Mouse (Mus musculus): ENCODE measurements around the gene Rsu1. TPM values are rescaled to one million over a fixed set of nuclear protein-coding genes. Genes with fewer than 3 reads are reported as not detected.

Rsu1 gene
- total RNA-seq, 2 experiments from 2014 or later = 131 to 188 TPM

DNA sequence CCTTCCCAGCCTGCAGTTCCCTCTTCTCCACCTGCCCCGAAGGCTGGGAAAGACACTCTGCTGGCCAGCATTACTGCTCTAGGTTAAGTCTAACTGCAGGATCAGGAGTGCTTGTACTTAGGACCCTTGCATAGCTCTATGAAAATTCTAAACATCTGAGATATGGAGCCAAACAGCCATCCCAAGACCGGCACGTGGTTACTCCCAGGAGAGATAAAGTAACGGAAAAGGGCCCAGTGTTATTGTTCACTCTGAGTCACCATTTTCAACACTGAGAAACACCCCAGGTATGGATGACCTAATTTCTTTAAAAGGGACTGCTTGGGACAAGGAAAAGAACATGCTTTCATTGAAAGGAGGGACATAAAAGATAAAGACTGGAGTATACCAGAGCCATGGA lies 45.2 kb downstream of the Rsu1 start:
- no peak for ATAC-seq (ENCODE audit: poor library complexity, severe bottlenecking)

DNA sequence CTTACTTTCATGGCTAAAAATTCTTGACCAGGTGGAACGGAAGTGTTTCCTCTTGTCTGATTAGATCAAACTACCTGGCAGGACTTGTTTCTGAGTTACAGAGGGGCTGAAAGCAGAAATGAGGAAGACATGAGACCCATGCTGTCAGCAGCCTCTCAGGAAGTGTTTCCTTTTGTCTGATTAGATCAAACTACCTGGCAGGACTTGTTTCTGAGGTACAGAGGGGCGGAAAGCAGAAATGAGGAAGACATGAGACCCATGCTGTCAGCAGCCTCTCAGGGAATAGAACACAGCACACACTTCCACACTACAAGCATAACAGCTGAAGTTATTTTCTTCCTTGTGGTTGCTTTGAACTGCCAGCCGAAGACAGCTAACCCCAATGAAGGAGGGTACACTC lies 46.7 kb downstream of the Rsu1 start:
- ATAC-seq (ENCODE audit: poor library complexity, severe bottlenecking) = peak; percentile 62

DNA sequence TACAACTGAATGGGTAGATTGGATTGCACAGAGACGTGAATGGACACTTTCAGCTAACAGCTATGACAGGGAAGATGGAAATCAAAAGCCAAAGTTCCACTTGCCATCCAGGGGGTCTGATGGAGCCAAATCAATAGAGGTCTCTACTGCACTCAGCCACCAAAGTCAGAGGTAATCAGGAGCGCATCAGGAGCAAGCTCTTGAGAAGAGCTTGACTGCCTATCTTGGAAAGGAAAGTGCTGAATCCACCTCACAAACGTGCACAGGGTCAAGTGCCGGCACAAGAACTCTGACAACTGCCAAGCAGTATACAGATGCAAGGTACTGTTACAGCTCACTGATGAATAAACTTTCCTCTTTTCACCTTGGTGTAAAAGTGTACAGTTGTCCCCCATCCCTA lies 47.8 kb downstream of the Rsu1 start:
- no peak for ATAC-seq (ENCODE audit: poor library complexity, severe bottlenecking)

DNA sequence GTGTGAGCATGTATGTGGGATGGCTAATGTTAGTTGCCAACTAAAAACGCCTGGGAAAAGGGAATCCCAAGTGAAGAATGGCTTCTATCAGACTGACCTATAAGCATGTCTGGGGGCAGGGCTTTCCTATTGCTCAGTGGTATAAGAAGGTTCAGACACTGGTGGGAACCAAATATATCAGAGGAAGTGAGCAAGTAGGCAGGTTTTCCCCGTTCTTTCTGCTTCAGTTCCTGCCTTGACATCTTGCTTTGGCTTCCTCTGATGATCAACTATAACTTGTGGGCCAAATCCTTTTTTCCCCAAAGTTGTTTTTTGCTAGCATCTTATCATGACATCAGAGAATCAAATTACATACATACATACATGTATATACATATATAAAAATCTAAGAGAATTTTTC lies 51.1 kb downstream of the Rsu1 start:
- ATAC-seq (ENCODE audit: poor library complexity, severe bottlenecking) = no peak

DNA sequence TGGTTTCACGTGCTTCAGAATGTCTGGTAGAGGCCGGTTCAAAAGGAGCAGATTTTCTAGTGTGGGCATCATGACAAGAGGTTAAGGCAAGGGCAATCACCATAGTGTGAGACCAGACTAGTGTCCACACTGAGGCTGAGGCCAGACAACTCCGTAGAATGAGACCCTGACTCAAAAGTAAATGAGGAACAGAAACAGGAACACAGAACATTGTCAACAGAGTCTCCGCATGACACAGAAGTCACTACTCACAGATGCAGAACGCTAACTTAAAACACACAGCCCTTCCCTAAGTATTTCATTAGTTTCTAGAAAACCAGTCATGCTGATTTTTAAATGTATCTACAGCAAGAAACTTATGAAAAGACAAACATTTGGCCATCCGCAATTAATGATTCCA lies 53.1 kb downstream of the Rsu1 start:
- ATAC-seq (ENCODE audit: poor library complexity, severe bottlenecking) = no peak

DNA sequence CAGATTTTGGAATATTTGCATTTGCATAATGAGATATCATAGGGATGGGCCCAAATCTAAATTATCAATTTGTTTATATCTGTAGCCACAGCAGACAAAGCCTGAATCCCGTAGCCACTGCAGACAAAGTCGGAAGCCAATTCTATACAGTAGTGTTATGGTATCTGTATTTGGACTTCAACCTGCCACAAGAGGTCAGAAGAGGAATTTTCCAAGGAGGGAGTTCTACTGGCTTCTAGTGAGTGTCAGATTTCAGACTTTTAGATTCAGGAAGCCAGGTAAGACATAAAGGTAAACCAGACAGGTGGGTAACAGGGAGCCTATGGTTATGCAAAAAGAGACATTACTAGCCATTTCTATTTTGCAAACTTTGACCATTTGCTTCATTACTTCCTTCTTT lies 64.4 kb downstream of the Rsu1 start:
- no peak for ATAC-seq (ENCODE audit: poor library complexity, severe bottlenecking)

DNA sequence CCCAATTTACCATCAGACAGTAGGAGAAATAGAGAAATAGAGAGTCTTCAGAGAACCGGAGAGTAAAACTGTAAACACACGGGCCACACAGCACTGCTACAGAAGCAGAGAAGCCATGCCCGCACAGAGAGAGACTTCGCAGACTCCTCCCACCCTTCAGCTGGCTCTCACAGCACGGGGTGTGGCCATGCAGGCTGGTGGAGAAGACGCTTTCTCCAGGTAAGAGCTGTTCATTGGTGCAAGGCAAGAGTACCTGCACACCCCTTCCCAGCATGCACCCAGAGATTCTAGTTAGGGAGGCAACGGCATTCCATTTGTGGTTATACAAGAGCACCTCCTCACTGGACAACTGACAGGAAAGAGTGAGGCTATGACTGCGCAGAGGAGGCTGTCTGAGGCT lies 64.8 kb downstream of the Rsu1 start:
- ATAC-seq (ENCODE audit: poor library complexity, severe bottlenecking) = no peak

DNA sequence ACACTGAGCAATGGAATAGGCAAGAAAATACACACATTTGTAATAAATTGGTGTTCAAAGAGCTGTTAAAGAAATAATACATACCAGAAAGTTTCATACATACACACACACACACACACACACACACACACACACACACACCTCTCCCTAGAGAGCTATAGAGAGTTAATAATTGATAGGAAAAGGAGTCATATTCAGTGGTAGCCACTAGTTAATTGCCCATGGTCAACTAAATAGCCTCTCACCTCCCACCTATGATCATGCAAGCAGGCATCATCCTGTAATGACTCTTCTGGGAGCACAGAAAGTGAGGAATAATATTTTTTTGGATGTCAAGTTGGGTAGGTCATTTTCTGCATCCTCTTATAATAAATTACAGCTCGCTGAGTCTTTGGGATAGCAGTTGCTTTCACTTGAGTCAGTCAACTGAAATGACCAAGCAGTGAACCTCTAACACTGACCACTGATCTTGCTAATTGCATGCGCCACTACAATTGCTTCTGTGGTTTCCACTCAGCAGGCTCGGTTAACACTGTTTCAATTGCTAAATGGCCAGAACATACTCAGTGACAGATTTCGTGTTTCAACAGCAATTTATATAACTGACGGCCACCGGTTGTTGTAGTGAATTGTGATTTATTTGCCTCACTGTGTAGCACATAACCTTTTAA lies 68.3 kb downstream of the Rsu1 start:
- ATAC-seq (ENCODE audit: poor library complexity, severe bottlenecking) = no peak

DNA sequence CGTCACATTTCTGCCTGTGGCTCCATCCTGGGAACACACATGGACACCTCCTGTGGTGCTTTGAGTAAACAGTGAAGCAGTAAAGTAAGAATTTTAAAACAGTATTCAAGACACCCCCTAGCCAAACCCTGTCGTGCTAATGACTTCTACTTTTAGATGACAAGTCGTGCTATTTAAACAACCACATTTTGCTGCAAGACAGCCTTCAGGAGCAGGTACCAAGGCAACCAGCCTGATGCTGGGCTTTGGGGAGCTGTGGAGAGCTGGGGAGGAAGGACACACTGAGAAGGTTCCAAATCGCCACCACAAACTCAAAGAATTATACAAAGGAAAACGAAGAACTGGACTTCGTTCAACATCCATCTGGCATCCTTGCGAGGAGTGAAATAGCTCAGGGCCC lies 71.5 kb downstream of the Rsu1 start:
- ATAC-seq (ENCODE audit: poor library complexity, severe bottlenecking) = no peak

DNA sequence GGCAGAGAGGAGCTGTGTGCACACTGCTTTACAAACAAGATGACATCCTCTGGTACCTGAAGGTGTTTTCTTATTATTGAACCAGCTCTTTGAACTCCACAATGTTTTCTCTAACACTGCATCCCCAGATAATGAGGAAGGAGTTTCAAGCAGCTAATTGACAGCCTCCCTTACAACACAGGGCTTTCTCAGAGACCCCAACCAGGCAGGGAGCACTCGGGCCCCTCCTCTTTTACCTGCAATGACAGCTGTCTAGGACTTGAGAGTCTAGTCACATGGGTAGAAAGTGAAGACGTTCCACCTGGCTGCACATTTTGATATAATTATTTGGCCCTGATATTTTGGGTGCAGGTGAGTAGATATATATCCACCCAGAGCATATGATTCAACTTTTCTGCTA lies 72.2 kb downstream of the Rsu1 start:
- ATAC-seq (ENCODE audit: poor library complexity, severe bottlenecking) = no peak

DNA sequence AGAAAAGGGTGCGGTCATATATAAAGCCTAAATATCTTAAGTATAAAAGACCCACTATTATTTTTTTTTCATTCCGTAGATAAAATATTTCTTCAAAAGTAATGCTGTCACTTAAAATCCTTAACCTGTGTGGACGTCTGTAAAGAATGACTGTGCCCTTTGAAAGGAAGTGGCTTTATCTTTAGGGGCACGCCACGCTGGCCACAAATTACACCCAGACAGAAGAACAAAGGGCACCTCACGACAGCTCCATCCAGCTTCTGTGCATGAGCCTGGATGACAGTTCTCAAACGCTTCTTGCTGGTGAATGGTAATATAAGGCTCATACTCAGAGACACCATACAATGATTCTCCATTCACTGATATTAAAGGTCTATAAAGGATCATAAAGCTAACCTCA lies 75.7 kb downstream of the Rsu1 start:
- ATAC-seq (ENCODE audit: poor library complexity, severe bottlenecking) = peak; percentile 54

DNA sequence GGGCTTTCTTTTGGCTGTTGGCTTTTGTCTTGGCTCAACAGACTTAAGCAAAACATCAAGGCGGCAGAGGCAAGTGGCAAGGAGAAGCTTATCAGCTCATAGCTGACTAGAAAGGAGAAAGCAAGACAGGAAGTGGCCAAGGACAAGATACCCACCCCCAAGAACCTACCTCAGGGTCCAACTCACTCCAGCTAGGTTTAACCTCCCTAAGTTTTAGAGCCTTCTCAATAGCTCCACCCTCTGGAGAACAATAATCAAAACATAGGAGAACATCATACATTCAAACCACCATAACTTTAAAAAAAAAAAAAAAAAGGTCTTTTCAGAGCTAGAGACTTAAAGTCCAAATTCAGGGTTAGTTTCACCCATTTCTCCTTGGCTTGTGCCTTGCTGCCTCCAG lies 79.1 kb downstream of the Rsu1 start:
- no peak for ATAC-seq (ENCODE audit: poor library complexity, severe bottlenecking)

DNA sequence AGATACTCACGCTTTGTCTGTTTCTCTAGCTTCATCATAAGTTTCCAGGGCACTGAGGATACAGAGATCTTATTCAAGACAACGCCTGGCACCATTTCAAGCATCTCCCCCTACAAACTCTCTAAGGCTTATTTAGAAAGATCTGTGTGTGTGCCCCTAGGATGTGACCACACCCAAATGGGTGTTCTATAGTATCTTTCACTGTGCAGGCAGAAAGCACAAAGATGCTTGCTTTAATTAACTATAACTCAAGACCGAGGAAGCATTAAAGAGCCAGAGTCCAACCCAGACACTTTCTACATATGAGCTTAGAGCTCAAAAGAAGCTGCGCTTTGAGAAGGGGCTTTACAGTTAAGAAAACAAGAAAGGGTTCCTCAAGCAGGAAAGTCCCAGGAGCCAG lies 80.4 kb downstream of the Rsu1 start:
- no peak for ATAC-seq (ENCODE audit: poor library complexity, severe bottlenecking)

DNA sequence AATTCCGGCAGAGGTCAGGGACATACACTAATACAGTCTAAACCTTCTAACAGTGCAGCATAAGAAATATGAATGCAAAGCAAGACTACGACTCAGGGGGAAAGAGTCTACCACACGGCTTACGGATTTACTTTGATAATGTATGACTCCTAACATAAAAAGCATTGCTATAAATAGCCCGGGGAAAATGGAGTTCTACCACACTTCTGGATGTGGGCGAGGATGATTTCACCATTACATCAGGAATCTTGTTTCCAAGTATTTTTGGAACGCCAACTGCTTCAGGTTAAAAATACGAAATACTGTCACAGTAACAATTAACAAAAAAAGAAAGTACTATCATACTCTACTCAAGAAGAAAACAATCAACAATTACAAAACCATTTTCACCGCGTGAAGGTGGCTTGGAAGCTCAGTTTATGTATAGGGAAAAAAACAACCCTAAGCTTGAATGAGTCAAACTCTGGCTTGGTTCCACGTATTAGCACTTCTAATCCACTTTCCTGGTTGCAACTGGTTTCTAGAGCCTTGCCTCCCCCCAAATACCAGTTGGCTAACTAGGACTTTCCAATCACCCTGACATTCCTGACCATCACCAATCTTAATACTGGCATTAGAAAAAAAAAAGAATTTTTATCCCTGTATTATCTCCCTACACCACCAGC lies 82.3 kb downstream of the Rsu1 start:
- ATAC-seq (ENCODE audit: poor library complexity, severe bottlenecking) = no peak

DNA sequence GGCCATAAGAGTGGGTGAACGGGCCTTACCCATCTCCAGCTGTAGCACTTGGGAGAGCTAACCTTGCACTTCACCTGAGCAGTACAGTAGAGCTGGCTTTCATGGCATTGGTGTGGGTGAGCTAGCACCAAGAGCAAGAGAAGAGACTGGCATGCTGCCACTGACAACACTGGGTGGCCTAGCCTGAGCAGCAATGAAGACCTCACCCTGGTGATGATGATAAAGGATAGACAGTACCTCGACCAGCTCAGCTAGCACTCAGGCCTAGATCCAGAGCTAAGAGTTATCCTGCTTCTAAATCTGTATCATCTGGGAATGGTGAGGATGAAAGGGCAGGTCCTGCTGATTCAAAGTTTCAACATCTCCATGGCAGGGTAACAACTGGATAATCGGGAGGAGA lies 88.1 kb downstream of the Rsu1 start:
- ATAC-seq (ENCODE audit: poor library complexity, severe bottlenecking) = no peak

DNA sequence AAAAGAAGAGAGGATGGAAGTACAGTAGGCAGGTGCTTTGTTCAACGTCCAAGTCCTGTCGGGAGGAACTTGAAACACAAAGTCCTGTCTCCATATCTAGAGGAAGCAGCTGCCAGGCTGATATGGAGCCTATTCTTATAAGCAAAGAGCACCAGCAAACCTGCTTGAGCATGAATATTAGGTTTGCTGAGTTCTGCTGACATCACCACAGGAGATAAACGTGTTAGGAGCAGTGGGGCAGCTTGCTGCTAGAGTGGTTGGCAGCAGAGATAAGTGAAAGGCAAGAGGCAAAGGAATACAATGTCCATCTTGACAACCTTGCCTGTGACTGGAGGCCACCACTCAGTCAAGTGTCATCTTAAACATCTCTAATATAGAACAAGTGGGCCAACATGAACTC lies 89.3 kb downstream of the Rsu1 start:
- ATAC-seq (ENCODE audit: poor library complexity, severe bottlenecking) = peak; percentile 30; the same call in 1 of the 2 replicates

DNA sequence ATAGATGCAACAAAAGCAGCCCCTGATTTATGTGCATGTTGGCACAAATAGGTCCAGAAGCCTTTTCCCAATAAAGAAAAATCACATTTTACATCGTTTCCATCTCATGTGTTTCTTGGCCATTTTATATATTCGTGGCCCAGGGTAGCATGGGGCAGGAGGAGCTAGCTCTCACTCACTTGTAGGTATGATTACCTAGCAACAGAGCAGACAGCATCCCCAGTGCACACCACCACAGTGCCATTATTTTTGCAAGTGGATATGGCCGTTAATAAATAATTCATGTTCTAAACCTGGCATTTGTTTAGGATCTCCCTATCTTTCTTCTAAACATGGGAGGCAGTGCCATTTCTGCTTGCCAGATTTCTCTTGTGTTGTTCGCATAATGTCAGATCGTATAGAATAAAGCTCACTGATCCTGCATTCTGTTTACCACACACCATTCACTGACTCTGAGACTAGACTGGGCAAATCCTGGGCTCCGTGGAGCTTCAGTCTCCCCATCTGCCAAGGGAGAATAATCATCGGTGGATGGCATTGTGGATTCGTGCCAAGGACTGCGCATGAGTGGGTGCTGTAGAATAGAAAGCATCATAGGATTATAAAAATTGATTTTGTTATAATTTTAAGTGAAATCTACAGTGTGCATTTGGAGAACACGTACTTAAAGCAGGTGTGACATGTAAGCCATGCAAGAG lies 93.4 kb downstream of the Rsu1 start:
- no peak for ATAC-seq (ENCODE audit: poor library complexity, severe bottlenecking)

DNA sequence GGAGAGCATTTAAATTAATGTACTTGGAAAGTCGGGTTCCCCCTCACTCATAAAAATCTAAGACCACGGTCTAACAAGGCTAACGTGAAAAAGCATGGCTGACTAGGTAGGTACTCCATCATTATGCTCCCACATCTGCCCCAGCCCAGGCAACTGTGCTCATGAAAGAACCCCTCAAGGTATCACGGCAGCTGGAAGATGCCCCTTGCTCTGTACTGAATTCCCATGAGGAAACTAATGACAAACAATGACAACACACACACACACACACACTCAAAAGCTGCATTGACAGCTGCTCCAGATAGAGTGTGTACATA lies 95.0 kb downstream of the Rsu1 start:
- ATAC-seq (ENCODE audit: poor library complexity, severe bottlenecking) = no peak

DNA sequence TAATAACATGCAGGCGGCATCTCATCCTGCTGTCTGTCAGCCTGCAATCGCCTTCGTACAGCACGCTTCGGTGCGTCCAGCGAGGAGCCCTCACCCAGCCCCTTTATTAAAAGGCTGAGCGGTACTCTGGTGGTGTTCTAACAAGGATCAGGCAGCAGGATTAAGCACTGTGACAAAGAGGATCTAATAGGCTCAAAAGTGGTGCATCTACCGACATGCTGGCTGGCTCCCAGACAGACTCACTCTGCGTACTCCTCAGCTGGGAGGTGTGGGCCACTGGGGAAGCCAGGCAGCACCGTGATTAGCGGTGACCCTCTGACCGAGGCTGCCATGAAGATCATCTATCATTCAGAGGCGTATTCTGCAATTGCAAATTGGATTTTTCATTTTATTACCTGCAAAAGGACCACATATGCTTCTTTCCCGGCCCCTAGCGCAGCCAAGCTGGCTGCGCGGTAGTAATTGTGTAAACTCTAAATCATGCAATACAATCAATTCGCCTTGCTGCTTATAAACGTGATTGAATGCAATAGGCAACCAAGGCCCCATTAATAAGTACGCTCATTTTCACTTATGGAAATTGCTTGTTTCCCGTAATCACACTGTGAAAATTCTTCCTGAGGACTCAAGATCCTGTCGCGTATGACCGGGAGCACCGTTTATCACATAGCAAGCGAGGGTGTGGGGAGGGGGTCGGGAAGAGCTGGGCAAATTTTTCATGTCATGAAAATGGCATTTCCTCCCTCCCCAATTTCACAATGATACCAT lies 95.5 kb downstream of the Rsu1 start:
- no peak for ATAC-seq (ENCODE audit: poor library complexity, severe bottlenecking)

DNA sequence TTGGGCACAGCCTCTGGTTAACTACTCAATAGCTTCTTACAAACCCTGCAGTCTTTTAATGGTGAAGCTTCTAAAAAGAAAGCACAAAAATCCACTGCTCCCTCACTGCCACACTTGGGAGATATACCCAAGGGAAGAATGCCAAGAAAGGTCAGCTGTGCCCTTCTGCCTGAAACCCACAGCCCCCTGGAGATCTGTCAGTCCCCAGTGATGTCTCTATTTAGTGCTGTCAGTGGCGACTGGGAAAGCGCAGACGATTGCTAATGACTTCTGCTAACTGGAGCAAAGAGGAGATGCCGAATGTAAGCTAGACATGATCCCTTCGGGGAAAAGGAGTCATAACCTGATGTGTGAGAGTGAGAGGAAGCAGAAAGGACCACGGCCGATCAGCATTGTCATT lies 96.8 kb downstream of the Rsu1 start:
- no peak for ATAC-seq (ENCODE audit: poor library complexity, severe bottlenecking)

DNA sequence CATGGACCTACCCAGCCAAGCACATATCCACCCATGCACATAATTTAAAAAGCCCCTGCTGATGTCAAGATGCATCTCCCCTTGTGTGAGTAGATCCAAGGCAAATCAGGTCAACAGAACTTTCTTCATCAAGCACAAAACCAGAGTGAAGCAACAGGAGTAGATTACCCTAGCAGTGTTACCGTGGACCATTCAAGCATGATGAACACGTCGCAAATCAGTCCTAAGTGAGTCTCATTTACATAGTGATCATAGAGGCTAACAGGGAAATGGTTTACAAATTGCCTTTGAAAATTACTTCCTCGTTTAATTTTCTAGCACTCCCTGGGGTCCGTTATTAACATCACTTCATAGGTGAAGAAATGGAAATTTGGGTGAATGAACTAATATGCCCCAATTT lies 100.6 kb downstream of the Rsu1 start:
- no peak for ATAC-seq (ENCODE audit: poor library complexity, severe bottlenecking)

DNA sequence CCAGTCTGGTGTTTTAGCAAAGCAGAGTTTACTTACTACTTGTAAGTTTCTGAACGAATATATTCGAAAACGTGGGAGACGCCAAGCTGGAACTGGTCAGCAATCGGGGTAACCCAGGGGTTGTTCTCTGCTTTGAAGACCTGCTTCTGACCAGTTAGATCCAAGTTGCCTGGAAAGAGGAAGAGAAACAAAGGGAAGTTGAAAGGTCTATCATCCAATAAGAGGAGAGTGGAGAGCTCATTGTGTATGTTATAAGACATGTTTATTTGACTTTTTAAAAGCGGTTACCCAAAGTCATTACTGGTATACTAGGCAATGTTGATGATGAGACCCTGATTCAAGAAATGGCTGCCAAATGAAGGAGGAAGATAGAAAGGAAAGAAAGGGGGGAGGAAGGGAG lies 101.3 kb downstream of the Rsu1 start:
- no peak for ATAC-seq (ENCODE audit: poor library complexity, severe bottlenecking)
